Mouse (Mus musculus): ENCODE data around the gene Vmn1r225. TPM values are rescaled to one million over a fixed set of nuclear protein-coding genes. Genes with fewer than 3 reads are reported as not detected.
"Not testable (repeated sequence)": the region's sequence is repeated elsewhere in the genome, so short reads cannot be mapped to it uniquely, and the experiment has no call there.

The Vmn1r225 gene
- total and polyA plus RNA-seq, 3 experiments = not detected

DNA sequence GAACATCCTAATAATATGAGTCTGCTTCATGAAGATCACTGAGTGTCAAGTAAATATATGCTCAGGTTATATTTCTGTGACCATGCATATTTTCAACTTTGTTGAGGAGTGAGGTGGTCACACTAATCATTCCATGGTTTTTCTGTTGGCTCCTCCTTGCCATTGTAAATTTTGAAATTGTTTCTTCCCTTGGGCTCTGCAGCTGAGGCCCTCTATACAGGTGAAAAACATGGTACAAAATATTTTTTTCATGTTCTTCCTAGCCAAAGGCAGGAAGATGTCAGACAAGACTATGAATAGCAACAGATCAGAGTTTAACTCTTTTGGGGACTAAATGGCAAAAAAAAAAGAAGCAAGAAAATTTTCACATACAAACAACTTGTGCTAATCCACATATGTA lies 16.7 kb upstream of the Vmn1r225 start, which contains the start of gene Vmn2r108:
Gene Vmn2r108, minus strand, starts transcription at position 101 of the 400 bp plus-strand sequence.
- H3K9ac ChIP-seq (ENCODE audit: control insufficient read depth, low read depth, low read length, poor library complexity, severe bottlenecking) = no peak within 1 kb of the TSS
- no peak for DNase-seq (ENCODE audit: low read depth, low spot score)
- H3K27ac ChIP-seq (ENCODE audit: control insufficient read depth, low read depth, low read length) = no peak within 1 kb of the TSS
- H3K9me3 ChIP-seq (replicated peaks; ENCODE audit: insufficient read depth, low read length) = no peaks in the 10 kb centered on the region
- H3K27me3 ChIP-seq (ENCODE audit: control insufficient read depth in 1 of 2, insufficient read depth in 2 of 2, low read length in 2 of 2) = no peaks in the 10 kb centered on the region
- H3K4me3 ChIP-seq (ENCODE audit: control insufficient read depth in 1 of 2, insufficient read depth in 1 of 2, low read depth in 2 of 2, low read length in 2 of 2) = no peak within 1 kb of the TSS
- no peaks in the 10 kb centered on the region for H3K36me3 ChIP-seq (ENCODE audit: control insufficient read depth in 1 of 2, insufficient read depth in 2 of 2, low read length in 2 of 2)
- H3K4me1 ChIP-seq (ENCODE audit: control insufficient read depth in 1 of 2, insufficient read depth in 2 of 2, low read length in 2 of 2) = no peaks in the 10 kb centered on the region
- no peak for TF ChIP-seq NRF1 (IDR thresholded peaks at IDR 0.05; ENCODE audit: insufficient read depth, low read depth, low read length, poor library complexity, severe bottlenecking)
- no peak for TF ChIP-seq JUND (IDR thresholded peaks at IDR 0.05; ENCODE audit: low read depth, low read length)
- TF ChIP-seq CHD1 (IDR thresholded peaks at IDR 0.05; ENCODE audit: low read depth, low read length) = no peak
- TF ChIP-seq NELFE (IDR thresholded peaks at IDR 0.05; ENCODE audit: low read depth, low read length) = no peak
- TF ChIP-seq MAFK (IDR thresholded peaks at IDR 0.05; ENCODE audit: borderline replicate concordance, low read depth, low read length) = no peak
- no peak for TF ChIP-seq GABPA (IDR thresholded peaks at IDR 0.05; ENCODE audit: low read depth, low read length)
- no peak for TF ChIP-seq MXI1 (IDR thresholded peaks at IDR 0.05; ENCODE audit: low read depth, low read length)
- TF ChIP-seq ETS1 (IDR thresholded peaks at IDR 0.05; ENCODE audit: low read depth, low read length) = no peak
- no peak for TF ChIP-seq POLR2AphosphoS2 (IDR thresholded peaks at IDR 0.05; ENCODE audit: low read length)
- TF ChIP-seq E2F4 (IDR thresholded peaks at IDR 0.05; ENCODE audit: borderline replicate concordance, low read depth, low read length) = no peak
- no peaks in the 10 kb centered on the region for H3K79me2 ChIP-seq (ENCODE audit: control insufficient read depth, insufficient read depth, low read length, poor library complexity)

DNA sequence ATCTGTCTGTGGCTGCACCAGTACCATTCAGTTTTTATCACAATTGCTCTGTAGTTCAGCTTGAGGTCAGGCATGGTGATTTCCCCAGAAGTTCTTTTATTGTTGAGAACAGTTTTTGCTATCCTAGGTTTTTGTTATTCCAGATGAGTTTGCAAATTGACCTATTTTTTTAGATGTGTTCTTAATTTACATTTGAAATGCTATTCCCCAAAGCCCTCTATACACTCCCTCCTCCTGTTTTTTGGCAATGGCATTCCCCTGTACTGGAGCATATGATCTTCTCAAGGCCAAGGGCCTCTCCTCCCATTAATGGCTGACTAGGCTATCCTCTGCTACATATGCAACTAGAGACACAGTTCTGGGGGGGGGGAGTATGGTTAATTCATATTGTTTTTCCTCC lies 10.3 kb downstream of the Vmn1r225 start:
- not testable (repeated sequence) for H3K4me1 ChIP-seq (ENCODE audit: control insufficient read depth in 1 of 2, insufficient read depth in 2 of 2, low read length in 2 of 2); H3K79me2 ChIP-seq (ENCODE audit: control insufficient read depth, insufficient read depth, low read length, poor library complexity); H3K9me3 ChIP-seq (replicated peaks; ENCODE audit: insufficient read depth, low read length); DNase-seq (ENCODE audit: low read depth, low spot score); H3K27ac ChIP-seq (ENCODE audit: control insufficient read depth, low read depth, low read length); H3K9ac ChIP-seq (ENCODE audit: control insufficient read depth, low read depth, low read length, poor library complexity, severe bottlenecking); H3K27me3 ChIP-seq (ENCODE audit: control insufficient read depth in 1 of 2, insufficient read depth in 2 of 2, low read length in 2 of 2); H3K4me3 ChIP-seq (ENCODE audit: control insufficient read depth in 1 of 2, insufficient read depth in 1 of 2, low read depth in 2 of 2, low read length in 2 of 2); H3K36me3 ChIP-seq (ENCODE audit: control insufficient read depth in 1 of 2, insufficient read depth in 2 of 2, low read length in 2 of 2)

Other genes starting within 250 kb of the Vmn1r225 start
- gene Vmn2r106, start 212.6 kb upstream of the Vmn1r225 start, total RNA-seq (2012; rRNA removed) = not detected in 2 replicates
- not detected for gene Vmn2r106, start 212.6 kb upstream of the Vmn1r225 start, polyA plus RNA-seq (2012; ENCODE audit: insufficient read depth in 1 of 2, insufficient read length in 2 of 2, low read depth in 1 of 2, low replicate concordance in 2 of 2, missing spikeins in 1 of 2)
- not detected in 2 replicates for gene Vmn2r107, start 152.9 kb upstream of the Vmn1r225 start, total RNA-seq (2012; rRNA removed)
- not detected for gene Vmn2r107, start 152.9 kb upstream of the Vmn1r225 start, polyA plus RNA-seq (2012; ENCODE audit: insufficient read depth in 1 of 2, insufficient read length in 2 of 2, low read depth in 1 of 2, low replicate concordance in 2 of 2, missing spikeins in 1 of 2)
- gene Vmn1r224, start 84.0 kb upstream of the Vmn1r225 start, total RNA-seq (2012; rRNA removed) = not detected in 2 replicates
- gene Vmn1r224, start 84.0 kb upstream of the Vmn1r225 start, polyA plus RNA-seq (2012; ENCODE audit: insufficient read depth in 1 of 2, insufficient read length in 2 of 2, low read depth in 1 of 2, low replicate concordance in 2 of 2, missing spikeins in 1 of 2) = not detected
- not detected in 2 replicates for gene Vmn2r108, start 16.8 kb upstream of the Vmn1r225 start, total RNA-seq (2012; rRNA removed)
- not detected for gene Vmn2r108, start 16.8 kb upstream of the Vmn1r225 start, polyA plus RNA-seq (2012; ENCODE audit: insufficient read depth in 1 of 2, insufficient read length in 2 of 2, low read depth in 1 of 2, low replicate concordance in 2 of 2, missing spikeins in 1 of 2)
- not detected in 2 replicates for gene Vmn2r109, start 66.6 kb downstream of the Vmn1r225 start, total RNA-seq (2012; rRNA removed)
- not detected for gene Vmn2r109, start 66.6 kb downstream of the Vmn1r225 start, polyA plus RNA-seq (2012; ENCODE audit: insufficient read depth in 1 of 2, insufficient read length in 2 of 2, low read depth in 1 of 2, low replicate concordance in 2 of 2, missing spikeins in 1 of 2)
- gene Vmn2r110, start 98.3 kb downstream of the Vmn1r225 start, total RNA-seq (2012; rRNA removed) = not detected in 2 replicates
- gene Vmn2r110, start 98.3 kb downstream of the Vmn1r225 start, polyA plus RNA-seq (2012; ENCODE audit: insufficient read depth in 1 of 2, insufficient read length in 2 of 2, low read depth in 1 of 2, low replicate concordance in 2 of 2, missing spikeins in 1 of 2) = under 1 TPM in 1 of 2 experiments, not detected in 1; 0.01 TPM
- not detected in 2 replicates for gene Fpr-rs3, start 126.7 kb downstream of the Vmn1r225 start, total RNA-seq (2012; rRNA removed)
- gene Fpr-rs3, start 126.7 kb downstream of the Vmn1r225 start, polyA plus RNA-seq (2012; ENCODE audit: insufficient read depth in 1 of 2, insufficient read length in 2 of 2, low read depth in 1 of 2, low replicate concordance in 2 of 2, missing spikeins in 1 of 2) = not detected
- not detected in 2 replicates for gene Vmn1r226, start 184.7 kb downstream of the Vmn1r225 start, total RNA-seq (2012; rRNA removed)
- gene Vmn1r226, start 184.7 kb downstream of the Vmn1r225 start, polyA plus RNA-seq (2012; ENCODE audit: insufficient read depth in 1 of 2, insufficient read length in 2 of 2, low read depth in 1 of 2, low replicate concordance in 2 of 2, missing spikeins in 1 of 2) = not detected
- not detected in 2 replicates for gene Vmn1r227, start 231.7 kb downstream of the Vmn1r225 start, total RNA-seq (2012; rRNA removed)
- gene Vmn1r227, start 231.7 kb downstream of the Vmn1r225 start, polyA plus RNA-seq (2012; ENCODE audit: insufficient read depth in 1 of 2, insufficient read length in 2 of 2, low read depth in 1 of 2, low replicate concordance in 2 of 2, missing spikeins in 1 of 2) = under 1 TPM in 1 of 2 experiments, not detected in 1; 0.01 TPM